Mouse (Mus musculus): ENCODE data around the gene Mical2. TPM values are rescaled to one million over a fixed set of nuclear protein-coding genes. Genes with fewer than 3 reads are reported as not detected.

Gene Mical2
- polyA plus RNA-seq, 1 experiment from 2014 or later = 134 TPM

- H3K4me3 ChIP-seq = no peak overlapping the region
- H3K36me3 ChIP-seq = no peaks in the 10 kb centered on the region
- H3K9me3 ChIP-seq (replicated peaks) = no peaks in the 10 kb centered on the region
- no peak overlapping the region for H3K9ac ChIP-seq
- 0 out of 2 replicates have a peak, but pooled peaks have one; percentile 9 for ATAC-seq (replicated peaks; ENCODE audit: insufficient number of reproducible peaks, insufficient read depth, low FRiP score, low read depth)
- no peak overlapping the region for H3K4me2 ChIP-seq
- no peaks in the 10 kb centered on the region for H3K27me3 ChIP-seq
- H3K27ac ChIP-seq = no peak overlapping the region
- 63% methylated on average over 5 of the region's 5 CpGs for WGBS
- peaks cover 17% of the 10 kb centered on the region for H3K4me1 ChIP-seq (replicated peaks)
These were observed 31.4 kb upstream of the Mical2 start for GRCm38 (mm10) chr7:112194286-112194685.

DNA sequence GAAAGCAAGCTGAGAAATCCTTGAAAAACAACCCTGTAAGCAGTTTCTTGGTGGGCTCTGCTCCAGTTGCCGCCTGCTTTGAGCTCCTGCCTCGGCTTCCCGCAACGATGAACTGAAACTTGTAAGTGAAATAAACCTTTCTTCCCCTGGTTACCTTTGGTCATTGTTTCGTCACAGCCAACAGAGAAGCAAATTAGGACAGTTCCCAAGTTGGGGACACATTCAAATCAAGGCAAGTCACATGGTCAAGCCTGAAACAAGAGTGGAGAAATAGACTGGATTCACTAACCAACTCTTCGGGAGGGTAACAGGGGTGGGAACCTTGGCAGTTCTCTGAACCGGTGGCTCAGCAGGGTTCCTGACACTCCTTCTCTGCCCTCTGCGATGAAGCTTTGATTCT, 28.2 kb upstream of the Mical2 start:
- H3K9ac ChIP-seq = no peak overlapping the region
- no peak for ATAC-seq (replicated peaks; ENCODE audit: insufficient number of reproducible peaks, insufficient read depth, low FRiP score, low read depth)
- WGBS = 70% methylated on average over 8 of the region's 8 CpGs
- no peaks in the 10 kb centered on the region for H3K36me3 ChIP-seq
- H3K27ac ChIP-seq = no peak overlapping the region
- no peaks in the 10 kb centered on the region for H3K9me3 ChIP-seq (replicated peaks)
- peaks cover 13% of the 10 kb centered on the region; the same call in 1 of the 2 replicates for H3K4me1 ChIP-seq (replicated peaks)
- H3K4me2 ChIP-seq = no peak overlapping the region
- no peaks in the 10 kb centered on the region for H3K27me3 ChIP-seq
- no peak overlapping the region for H3K4me3 ChIP-seq

DNA sequence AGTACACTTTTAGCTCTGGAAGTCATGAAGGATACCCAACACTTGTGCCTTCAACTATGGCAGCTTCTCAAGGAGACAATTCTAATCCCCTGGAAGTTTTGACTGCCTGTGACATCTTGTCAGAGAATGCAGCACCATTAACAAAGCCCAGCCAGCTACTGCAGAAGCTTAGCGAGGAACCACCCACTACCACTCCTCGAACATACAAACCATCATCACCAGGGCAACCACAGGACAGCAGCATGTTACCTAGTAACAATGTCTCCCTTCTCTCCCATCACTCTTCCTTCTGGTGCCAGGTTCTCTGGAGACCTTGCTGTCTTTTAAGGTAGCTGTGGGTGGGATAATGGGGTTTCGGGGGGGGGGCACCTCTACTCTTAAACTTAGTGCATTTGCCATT, 26.3 kb upstream of the Mical2 start:
- Histone ChIP-seq H3K4me1 (replicated peaks) (peaks cover 17% of the 10 kb centered on the region), H3K9me3 (replicated peaks) (no peaks in the 10 kb centered on the region), H3K4me2 (no peak overlapping the region), H3K4me3 (no peak overlapping the region), H3K9ac (no peak overlapping the region), H3K27me3 (no peaks in the 10 kb centered on the region), H3K36me3 (no peaks in the 10 kb centered on the region), H3K27ac (no peak overlapping the region)
- no peak for ATAC-seq (replicated peaks; ENCODE audit: insufficient number of reproducible peaks, insufficient read depth, low FRiP score, low read depth)
- 75% methylated on average over 3 of the region's 3 CpGs for WGBS

GRCm38 (mm10) chr7:112200761-112201160, 24.9 kb upstream of the Mical2 start:
- no peak overlapping the region for H3K27ac ChIP-seq
- H3K9ac ChIP-seq = no peak overlapping the region
- no peak overlapping the region for H3K4me3 ChIP-seq
- H3K4me2 ChIP-seq = no peak overlapping the region
- 47% methylated on average over 4 of the region's 4 CpGs for WGBS
- H3K4me1 ChIP-seq (replicated peaks) = peaks cover 22% of the 10 kb centered on the region
- no peak for ATAC-seq (replicated peaks; ENCODE audit: insufficient number of reproducible peaks, insufficient read depth, low FRiP score, low read depth)
- no peaks in the 10 kb centered on the region for H3K9me3 ChIP-seq (replicated peaks)
- H3K27me3 ChIP-seq = no peaks in the 10 kb centered on the region
- no peaks in the 10 kb centered on the region for H3K36me3 ChIP-seq

DNA sequence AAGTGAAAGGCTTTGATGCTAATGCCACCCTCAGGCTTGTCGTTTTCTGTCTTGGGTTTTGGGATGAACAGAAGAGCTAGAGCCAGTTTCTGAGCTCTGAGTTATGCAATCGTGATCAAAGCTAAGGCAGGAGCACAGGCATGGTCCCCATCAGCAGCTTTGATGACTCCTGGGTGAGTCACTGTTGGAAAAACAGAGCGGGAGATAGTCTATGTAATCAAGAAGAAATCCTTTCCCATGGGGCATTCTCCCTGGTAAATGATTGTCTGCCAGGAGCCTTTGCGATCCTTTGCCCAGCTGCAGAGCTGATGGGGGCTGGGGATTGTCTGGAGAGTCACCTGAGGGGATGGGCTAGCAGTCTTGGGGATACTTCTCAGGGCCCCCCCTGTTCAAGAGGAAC, 23.5 kb upstream of the Mical2 start:
- Histone ChIP-seq H3K4me3 (no peak overlapping the region), H3K9ac (no peak overlapping the region), H3K27ac (no peak overlapping the region), H3K36me3 (no peaks in the 10 kb centered on the region), H3K4me1 (replicated peaks) (peaks cover 22% of the 10 kb centered on the region), H3K4me2 (no peak overlapping the region), H3K27me3 (no peaks in the 10 kb centered on the region), H3K9me3 (replicated peaks) (no peaks in the 10 kb centered on the region)
- 47% methylated on average over 4 of the region's 4 CpGs for WGBS
- no peak for ATAC-seq (replicated peaks; ENCODE audit: insufficient number of reproducible peaks, insufficient read depth, low FRiP score, low read depth)

GRCm38 (mm10) chr7:112202843-112203242, 22.8 kb upstream of the Mical2 start:
- Histone ChIP-seq H3K4me3 (no peak overlapping the region), H3K4me1 (replicated peaks) (peaks cover 22% of the 10 kb centered on the region), H3K9ac (no peak overlapping the region), H3K27me3 (no peaks in the 10 kb centered on the region), H3K4me2 (no peak overlapping the region), H3K9me3 (replicated peaks) (no peaks in the 10 kb centered on the region), H3K36me3 (no peaks in the 10 kb centered on the region), H3K27ac (no peak overlapping the region)
- no peak for ATAC-seq (replicated peaks; ENCODE audit: insufficient number of reproducible peaks, insufficient read depth, low FRiP score, low read depth)
- 67% methylated on average over 5 of the region's 5 CpGs for WGBS

GRCm38 (mm10) chr7:112203937-112204336, 21.7 kb upstream of the Mical2 start:
- Histone ChIP-seq H3K4me3 (no peak overlapping the region), H3K27ac (peak overlapping the region; percentile 87), H3K4me2 (no peak overlapping the region), H3K9me3 (replicated peaks) (no peaks in the 10 kb centered on the region), H3K27me3 (no peaks in the 10 kb centered on the region), H3K4me1 (replicated peaks) (peaks cover 31% of the 10 kb centered on the region), H3K36me3 (no peaks in the 10 kb centered on the region), H3K9ac (no peak overlapping the region)
- 67% methylated on average over 5 of the region's 5 CpGs for WGBS
- no peak for ATAC-seq (replicated peaks; ENCODE audit: insufficient number of reproducible peaks, insufficient read depth, low FRiP score, low read depth)

GRCm38 (mm10) chr7:112204380-112204963, 21.2 kb upstream of the Mical2 start:
- Histone ChIP-seq H3K27ac (peak overlapping the region; percentile 87), H3K27me3 (no peaks in the 10 kb centered on the region), H3K4me1 (replicated peaks) (peaks cover 33% of the 10 kb centered on the region), H3K4me3 (no peak overlapping the region), H3K9me3 (replicated peaks) (no peaks in the 10 kb centered on the region), H3K9ac (peak overlapping the region; percentile 19; the same call in 1 of the 2 replicates), H3K4me2 (no peak overlapping the region), H3K36me3 (no peaks in the 10 kb centered on the region)
- 18% methylated on average over 6 of the region's 6 CpGs for WGBS
- peak; percentile 30; the same call in 1 of the 2 replicates for ATAC-seq (replicated peaks; ENCODE audit: insufficient number of reproducible peaks, insufficient read depth, low FRiP score, low read depth)

- Histone ChIP-seq H3K4me2 (no peak overlapping the region), H3K36me3 (no peaks in the 10 kb centered on the region), H3K9me3 (replicated peaks) (no peaks in the 10 kb centered on the region), H3K27ac (peak overlapping the region; percentile 87), H3K4me3 (no peak overlapping the region), H3K4me1 (replicated peaks) (peaks cover 36% of the 10 kb centered on the region), H3K9ac (no peak overlapping the region), H3K27me3 (no peaks in the 10 kb centered on the region)
- WGBS = 89% methylated on average over 6 of the region's 6 CpGs
- ATAC-seq (replicated peaks; ENCODE audit: insufficient number of reproducible peaks, insufficient read depth, low FRiP score, low read depth) = no peak
These were observed 20.1 kb upstream of the Mical2 start for GRCm38 (mm10) chr7:112205513-112205912.

GRCm38 (mm10) chr7:112207717-112208116, 17.9 kb upstream of the Mical2 start:
- Histone ChIP-seq H3K4me1 (replicated peaks) (peaks cover 38% of the 10 kb centered on the region), H3K27me3 (no peaks in the 10 kb centered on the region), H3K4me2 (no peak overlapping the region), H3K36me3 (no peaks in the 10 kb centered on the region), H3K9me3 (replicated peaks) (no peaks in the 10 kb centered on the region), H3K9ac (no peak overlapping the region), H3K4me3 (no peak overlapping the region), H3K27ac (peak overlapping the region; percentile 61; the same call in 1 of the 2 replicates)
- 93% methylated on average over 6 of the region's 6 CpGs for WGBS
- ATAC-seq (replicated peaks; ENCODE audit: insufficient number of reproducible peaks, insufficient read depth, low FRiP score, low read depth) = no peak

- WGBS = 57% methylated on average over 10 of the region's 10 CpGs
- no peak for ATAC-seq (replicated peaks; ENCODE audit: insufficient number of reproducible peaks, insufficient read depth, low FRiP score, low read depth)
- Histone ChIP-seq H3K9me3 (replicated peaks) (no peaks in the 10 kb centered on the region), H3K36me3 (no peaks in the 10 kb centered on the region), H3K27ac (peak overlapping the region; percentile 61), H3K4me3 (no peak overlapping the region), H3K27me3 (no peaks in the 10 kb centered on the region), H3K9ac (no peak overlapping the region), H3K4me1 (replicated peaks) (peaks cover 40% of the 10 kb centered on the region), H3K4me2 (no peak overlapping the region)
These were observed 17.1 kb upstream of the Mical2 start for GRCm38 (mm10) chr7:112208323-112209167.
